21 mouse cellular contexts compared by ENCODE assay signal in the genomic region with DNA sequence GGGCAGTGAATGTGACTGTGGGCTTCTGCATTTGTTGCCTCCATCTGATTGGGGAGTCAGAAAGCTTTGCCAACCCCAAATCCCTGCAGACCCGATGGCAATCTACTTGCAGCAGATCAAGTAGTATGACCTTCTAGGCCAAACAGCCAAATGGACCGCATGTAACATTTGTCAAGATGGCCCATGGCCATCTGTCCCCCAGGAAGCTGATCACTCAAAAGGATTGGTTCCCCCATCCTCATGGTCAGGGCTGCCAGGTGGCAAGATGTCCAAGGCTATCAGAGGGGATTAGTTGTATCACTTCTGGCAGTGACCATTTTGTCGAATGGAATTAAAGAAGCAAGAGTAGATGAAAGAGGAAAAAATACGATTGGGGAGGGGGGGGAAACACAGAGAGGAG. TPM values are rescaled to one million over a fixed set of nuclear protein-coding genes. Genes with fewer than 3 reads are reported as not detected.
DNase-seq lines count a peak whose midpoint lies in the region; TF ChIP-seq lines count a peak whose summit lies in the region.
"Had no signal": no experiment of that assay in that cellular context is flagged by ENCODE, and none has a peak within 500 bp of the region (broad histone marks: within the 10 kb centered on the region; RNA-seq: fewer than 3 reads in every experiment).

No protein-coding gene starts in this region.

- H3K4me1 ChIP-seq in brown adipose tissue, adult 24 weeks (ENCODE audit: control insufficient read depth, insufficient read depth, insufficient read length, low read length) = peaks cover 28% of the 10 kb centered on the region
- peaks cover 80% of the 10 kb centered on the region for H3K4me1 ChIP-seq in limb, embryonic 10.5 days

- peaks cover 53% of the 10 kb centered on the region for H3K27me3 ChIP-seq in limb, embryonic 10.5 days (ENCODE audit: low read depth, poor library complexity, severe bottlenecking)

- 68% methylated on average over 4 of the region's 4 CpGs for WGBS in limb, embryonic 10.5 days

- peak overlapping the region; percentile 16; the same call in 1 of the 2 replicates for H3K27ac ChIP-seq in gastrocnemius, adult 2 months
- H3K27ac ChIP-seq in brown adipose tissue, adult 24 weeks (replicated peaks; ENCODE audit: low read depth, low read length) = peak overlapping the region; percentile 41
- H3K27ac ChIP-seq in limb, embryonic 10.5 days = peak overlapping the region; percentile 1; the same call in 1 of the 2 replicates
- H3K27ac ChIP-seq: embryonic facial prominence, embryonic 12.5 days; embryonic facial prominence, embryonic 15.5 days; heart, adult 2 months; heart, embryonic 10.5 days; heart, embryonic 13.5 days had no signal

- H3K9me3 ChIP-seq in limb, embryonic 10.5 days (replicated peaks) = no peaks in the 10 kb centered on the region
- H3K9me3 ChIP-seq: embryonic facial prominence, embryonic 12.5 days; embryonic facial prominence, embryonic 15.5 days; heart, embryonic 10.5 days; heart, embryonic 13.5 days had no signal

- DNase-seq in gastrocnemius, adult 2 months = no peak
- DNase-seq in gastrocnemius, postnatal 14 days = no peak
- peak; percentile 86 for DNase-seq in left cerebral cortex, postnatal 4 days
- DNase-seq in left cerebral cortex, adult 8-10 months (ENCODE audit: low spot score in 2 of 2) = no peak
- no peak for DNase-seq in limb, embryonic 10.5 days (ENCODE audit: low spot score)
- DNase-seq in testis, postnatal 10 days (ENCODE audit: low spot score) = no peak
- DNase-seq in embryo, embryonic 9.5 days (ENCODE audit: extremely low spot score) = no peak
- DNase-seq: adrenal gland, adult 2 months; adrenal gland, postnatal 14 days; cerebellum, adult 11-12 months; cerebellum, adult 8-10 months; forebrain, postnatal 0 days; gastrocnemius, postnatal 36 days; heart, adult 2 months; heart, postnatal 14 days; heart, postnatal 4 days had no signal

- intact Hi-C loops in gastrocnemius, adult 2 months (cut with DNase I) = no loop called here
- intact Hi-C loops in gastrocnemius, postnatal 14 days (cut with DNase I; ENCODE audit: low total_unique reads) = no loop called here
- intact Hi-C loops in left cerebral cortex, postnatal 4 days (cut with DNase I) = no loop called here

- no peaks in the 10 kb centered on the region for H3K36me3 ChIP-seq in limb, embryonic 10.5 days
- H3K36me3 ChIP-seq: embryonic facial prominence, embryonic 12.5 days; embryonic facial prominence, embryonic 15.5 days; heart, embryonic 10.5 days; heart, embryonic 13.5 days had no signal

- no peak overlapping the region for H3K4me3 ChIP-seq in gastrocnemius, adult 2 months
- no peak overlapping the region for H3K4me3 ChIP-seq in brown adipose tissue, adult 24 weeks (ENCODE audit: insufficient read depth, low read depth, low read length)
- no peak overlapping the region for H3K4me3 ChIP-seq in limb, embryonic 10.5 days
- H3K4me3 ChIP-seq: embryonic facial prominence, embryonic 12.5 days; embryonic facial prominence, embryonic 15.5 days; heart, adult 2 months; heart, embryonic 10.5 days; heart, embryonic 13.5 days had no signal

- no peak for TF ChIP-seq CTCF in gastrocnemius, adult 2 months (IDR thresholded peaks at IDR 0.05)

RNA-seq across cellular contexts. Expression of a gene that starts 50.7 kb away (rescaled TPM):
- total RNA-seq in gastrocnemius, adult 2 months (2021) = under 1 TPM; 0.17 to 0.38 TPM
- 1 to 10 TPM; 1.3 to 1.9 TPM for total RNA-seq in gastrocnemius, postnatal 14 days (2021)
- total RNA-seq in left cerebral cortex, postnatal 4 days (2021) = under 1 TPM in 1 of 2 experiments, not detected in 1; 0.28 TPM
- not detected for total RNA-seq in left cerebral cortex, adult 8-10 months (2022)
- polyA plus RNA-seq in brown adipose tissue, adult 24 weeks (2012; ENCODE audit: insufficient read depth, insufficient read length, missing spikeins) = 1.3 and 3.3 TPM in 2 replicates
- 1.0 and 1.1 TPM in 2 replicates for polyA plus RNA-seq in limb, embryonic 10.5 days (2016; fragmentation: Nextera tagmentation; extraction: Ambion mirVana)
